Mouse (Mus musculus): ENCODE results near the gene Ubr2.

DNA sequence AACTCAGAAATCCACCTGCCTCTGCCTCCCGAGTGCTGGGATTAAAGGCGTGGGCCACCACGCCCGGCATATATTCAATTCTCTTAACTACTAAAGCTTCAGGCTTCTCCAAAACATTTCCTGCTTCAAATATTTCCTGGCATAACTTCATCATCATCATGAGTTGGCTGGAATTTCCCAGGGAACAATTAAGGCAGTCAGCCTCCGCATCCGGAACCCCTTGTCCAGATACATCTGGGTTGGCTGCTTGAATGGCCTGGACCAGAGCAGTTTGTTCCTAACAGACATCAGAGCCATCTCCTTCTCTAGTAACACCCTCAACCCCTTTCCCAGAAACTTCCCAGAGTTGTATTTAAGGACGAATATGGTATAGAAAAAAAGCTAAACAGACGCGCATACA is 114.9 kb downstream of the Ubr2 start:
- no peak for TF ChIP-seq POLR2A (IDR thresholded peaks at IDR 0.05; ENCODE audit: insufficient read depth, low read length)
- no peak for TF ChIP-seq EP300 (IDR thresholded peaks at IDR 0.05; ENCODE audit: insufficient read depth, low read depth, low read length)
